Mouse (Mus musculus): ENCODE measurements at regions not wholly inside any gene's neighbourhood (a gene's known extent, or its start where the extent isn't known, plus 50 kb on each side); places are given as distances from the start of the nearest gene placed in this dataset.

DNA sequence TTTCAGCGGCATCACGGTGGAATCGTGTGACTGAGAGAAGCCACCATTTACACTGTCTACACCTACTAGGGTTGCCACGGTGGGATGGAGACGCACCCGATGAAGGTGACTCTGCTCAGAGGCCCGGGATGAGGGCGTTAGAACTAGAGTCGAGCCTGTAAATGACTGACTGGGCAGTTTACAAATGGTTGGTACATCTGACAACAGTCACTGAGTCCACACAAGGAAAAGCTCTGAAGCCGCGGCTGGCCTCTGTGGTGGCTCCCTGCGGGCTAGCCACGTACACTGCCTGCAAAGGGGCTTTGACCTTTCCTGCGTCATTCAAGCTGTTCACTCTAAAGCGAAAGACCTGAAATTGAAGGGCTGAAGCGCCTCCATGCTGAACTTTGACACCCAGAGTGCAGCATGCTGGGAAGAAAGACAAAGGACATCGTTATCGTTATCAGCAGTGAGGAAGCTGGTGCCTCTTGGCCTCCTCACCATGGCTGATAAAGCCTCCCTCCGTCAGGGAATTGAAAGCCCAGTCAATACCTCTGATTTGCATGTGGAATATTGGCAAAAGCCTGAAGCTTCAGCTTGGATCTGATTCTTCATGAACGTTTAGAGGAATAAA is 462.1 kb upstream of the Arglu1 start:
- DNase-seq (ENCODE audit: extremely low spot score) = no peak

- no peak for DNase-seq (ENCODE audit: extremely low spot score)
Observed at GRCm38 (mm10) chr8:9144362-9144761, 454.0 kb upstream of the Arglu1 start.

- DNase-seq (ENCODE audit: extremely low spot score) = peak; percentile 2
Observed at GRCm38 (mm10) chr8:9139781-9140180, 449.5 kb upstream of the Arglu1 start.

GRCm38 (mm10) chr8:9139059-9139620 is 448.8 kb upstream of the Arglu1 start:
- DNase-seq (ENCODE audit: extremely low spot score) = no peak

DNA sequence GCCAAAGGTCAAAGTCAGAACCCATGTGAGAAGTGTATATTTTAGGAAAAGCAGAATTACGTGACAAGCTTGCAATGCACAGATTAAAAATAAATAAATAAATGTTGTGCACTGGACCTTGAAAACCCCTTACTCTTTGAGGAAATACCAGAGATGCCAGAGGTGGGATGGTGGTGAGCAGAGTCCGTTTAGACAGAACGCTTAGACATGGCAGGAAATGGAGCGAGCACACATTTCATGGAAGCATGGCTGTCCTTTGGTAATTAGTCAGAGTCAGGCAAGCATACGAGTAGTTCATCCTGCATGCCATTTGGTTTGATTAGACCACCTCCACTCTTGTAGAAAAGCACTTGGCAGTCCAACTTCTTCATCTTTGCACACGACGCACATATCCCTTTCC is 443.4 kb upstream of the Arglu1 start:
- no peak for DNase-seq (ENCODE audit: extremely low spot score)

DNA sequence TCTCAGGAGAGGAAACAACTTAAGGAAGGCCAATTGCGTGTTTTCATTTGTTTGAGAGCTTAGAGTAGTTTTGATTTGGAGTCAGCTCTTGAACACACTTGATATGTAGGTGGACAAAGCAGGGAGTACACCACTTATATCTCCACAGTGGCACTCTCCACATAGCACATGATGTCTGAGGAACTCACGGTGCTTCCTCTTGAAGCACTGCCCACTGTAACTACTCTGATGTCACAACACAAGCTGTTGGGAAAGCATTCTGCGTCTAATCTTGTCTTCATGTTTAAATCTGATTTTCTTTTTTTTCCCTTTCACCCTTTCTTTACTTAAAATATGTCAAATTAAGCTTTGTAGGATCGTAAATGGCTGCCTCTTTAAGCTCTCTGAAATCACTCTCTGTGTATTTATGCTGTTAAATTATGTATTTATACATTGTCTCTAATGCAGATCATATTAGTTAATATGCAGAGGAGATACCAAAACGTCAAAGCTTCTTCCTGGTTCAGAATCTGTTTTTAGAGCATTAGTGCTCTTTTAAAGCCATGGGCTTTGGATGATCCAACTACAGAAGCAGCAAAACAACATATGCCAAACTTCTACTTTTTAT is 442.4 kb upstream of the Arglu1 start:
- no peak for DNase-seq (ENCODE audit: extremely low spot score)

DNA sequence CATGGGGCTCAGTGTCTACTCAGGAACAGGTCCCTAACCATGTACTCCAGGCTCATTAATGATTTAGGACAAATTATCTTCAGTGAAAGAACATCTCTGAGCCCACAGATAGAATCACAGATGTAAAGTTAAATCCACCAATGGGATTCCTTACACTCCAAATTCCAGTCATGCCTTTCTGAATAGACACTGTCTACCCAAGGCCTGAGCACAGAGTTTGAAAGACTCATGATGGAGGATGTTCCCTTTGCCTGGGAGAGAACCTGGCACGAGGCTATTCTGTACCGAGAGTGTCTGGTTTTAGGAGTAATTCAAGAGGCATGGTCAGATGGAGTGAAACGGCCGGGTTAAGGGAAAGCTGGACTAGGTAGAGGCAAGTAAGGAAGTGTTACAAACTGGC is 440.9 kb upstream of the Arglu1 start:
- DNase-seq (ENCODE audit: extremely low spot score) = no peak

DNA sequence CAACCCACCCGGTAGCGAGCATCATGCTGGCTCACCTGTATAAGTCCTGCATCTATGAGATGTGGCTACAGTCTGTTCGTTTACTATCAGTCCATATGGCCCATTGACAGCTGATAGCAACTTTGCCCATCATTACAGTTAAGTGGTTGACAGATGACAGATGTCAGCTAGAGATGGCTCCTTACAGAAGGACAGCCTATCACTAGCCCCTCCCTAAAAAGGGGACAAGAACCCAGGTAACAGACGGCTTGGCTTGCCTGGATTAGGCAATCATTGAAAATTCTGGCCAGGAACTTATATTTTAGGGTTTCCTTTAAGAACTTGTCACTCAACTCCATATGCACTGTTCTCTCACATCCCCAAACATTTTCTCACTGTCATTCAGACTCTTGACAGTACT is 434.2 kb upstream of the Arglu1 start:
- no peak for DNase-seq (ENCODE audit: extremely low spot score)

GRCm38 (mm10) chr8:9117809-9118737 is 427.8 kb upstream of the Arglu1 start:
- DNase-seq (ENCODE audit: extremely low spot score) = no peak

DNA sequence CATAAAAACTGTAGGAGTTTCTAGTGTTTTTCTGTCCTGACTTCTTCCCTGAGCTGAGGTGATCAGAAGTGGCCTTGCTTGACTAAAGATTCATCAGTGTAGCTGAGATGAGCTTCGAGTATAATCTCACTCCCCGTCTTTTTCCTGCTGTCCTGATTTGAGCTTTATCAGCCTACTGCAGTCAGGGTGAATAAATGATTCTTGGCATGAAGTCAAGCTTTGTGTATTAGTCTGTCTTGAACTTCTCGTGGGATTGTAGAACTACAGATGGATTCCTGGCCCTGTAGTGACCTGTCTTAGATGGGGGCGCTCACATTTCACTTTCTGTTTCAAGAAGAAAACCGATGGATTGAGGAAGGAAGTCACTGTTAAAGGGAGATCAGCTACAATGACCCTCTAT is 405.7 kb upstream of the Arglu1 start:
- DNase-seq (ENCODE audit: extremely low spot score) = no peak

- no peak for DNase-seq (ENCODE audit: extremely low spot score)
Observed at GRCm38 (mm10) chr8:9094002-9094401, 403.7 kb upstream of the Arglu1 start.

DNA sequence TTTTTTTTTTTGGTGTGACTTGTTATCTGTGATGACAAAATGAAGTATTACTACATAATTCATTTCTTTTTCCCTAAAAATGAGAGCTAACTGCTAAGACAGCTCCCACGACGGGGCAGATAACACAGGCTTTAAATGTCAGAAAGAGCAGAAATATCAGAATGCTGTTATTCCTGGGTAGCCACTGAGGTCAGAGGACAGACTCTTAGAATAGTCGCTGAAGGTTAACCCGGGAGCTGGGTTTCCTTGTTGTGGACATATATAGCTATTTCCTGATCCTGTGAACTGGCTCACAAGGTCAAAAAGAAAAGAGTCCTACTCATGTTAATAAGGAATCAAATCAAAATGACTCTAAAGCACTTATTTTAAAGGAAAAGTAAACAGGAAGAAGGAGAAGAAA is 403.0 kb upstream of the Arglu1 start:
- DNase-seq (ENCODE audit: extremely low spot score) = no peak

DNA sequence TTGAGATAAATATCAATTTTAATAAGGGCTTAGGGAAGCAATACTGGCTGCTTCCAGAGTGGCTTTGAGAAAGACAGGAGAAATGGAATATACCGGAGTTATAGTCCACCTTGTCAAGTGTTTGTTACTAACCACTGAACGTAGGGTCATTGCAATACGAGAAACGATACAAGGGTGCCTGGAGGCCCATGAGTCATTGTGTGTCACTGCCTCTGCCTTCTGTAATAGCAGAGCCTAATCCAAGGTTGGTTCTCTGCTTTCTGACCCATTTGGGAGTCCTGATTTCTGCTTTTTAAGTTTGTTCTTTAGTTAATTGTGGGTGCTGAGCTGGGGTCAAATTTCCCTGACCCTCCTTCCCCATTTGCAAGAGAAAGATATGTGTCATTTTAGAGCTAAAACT is 382.4 kb upstream of the Arglu1 start:
- no peak for DNase-seq (ENCODE audit: extremely low spot score)

DNA sequence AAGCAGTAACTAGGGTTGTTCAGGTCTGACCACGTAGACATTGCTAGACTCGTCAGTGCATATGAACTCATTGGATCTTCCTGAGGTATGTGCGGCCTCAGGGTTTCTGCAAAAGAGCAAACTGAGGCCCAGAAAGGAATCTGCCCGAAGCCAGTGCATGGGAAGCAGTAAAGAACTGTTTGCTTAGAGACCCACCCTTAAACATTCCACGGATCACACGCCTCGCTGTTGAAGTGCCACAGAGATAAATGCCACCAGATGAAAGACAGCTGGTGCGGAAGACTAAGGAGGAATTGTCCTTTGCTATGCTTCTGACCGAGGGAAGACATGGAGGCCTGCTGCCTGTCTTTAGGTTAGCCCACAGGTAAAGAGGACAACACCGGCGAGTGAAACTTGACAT is 382.0 kb upstream of the Arglu1 start:
- DNase-seq (ENCODE audit: extremely low spot score) = no peak

DNA sequence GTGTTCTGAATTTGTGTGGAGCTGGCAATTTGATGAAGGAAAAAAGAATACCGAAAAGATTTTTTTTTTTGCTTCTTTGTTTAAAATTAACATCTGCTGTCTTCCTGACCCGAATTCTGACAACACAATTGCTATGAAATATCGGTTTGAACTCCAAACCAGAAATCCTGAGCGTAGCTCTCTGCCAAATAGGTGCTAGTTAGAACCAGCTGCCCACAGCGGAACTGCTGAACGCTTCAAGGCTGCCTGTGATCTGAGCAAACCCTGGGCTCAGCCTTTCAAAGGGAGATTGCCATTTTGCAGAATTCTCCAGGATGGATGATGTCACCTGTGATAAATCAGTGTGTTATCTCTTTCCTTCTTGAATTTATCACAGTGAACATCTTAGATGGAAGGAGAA is 380.6 kb upstream of the Arglu1 start:
- DNase-seq (ENCODE audit: extremely low spot score) = no peak

- no peak for DNase-seq (ENCODE audit: extremely low spot score)
Observed at GRCm38 (mm10) chr8:9069845-9070244, 379.5 kb upstream of the Arglu1 start.

DNA sequence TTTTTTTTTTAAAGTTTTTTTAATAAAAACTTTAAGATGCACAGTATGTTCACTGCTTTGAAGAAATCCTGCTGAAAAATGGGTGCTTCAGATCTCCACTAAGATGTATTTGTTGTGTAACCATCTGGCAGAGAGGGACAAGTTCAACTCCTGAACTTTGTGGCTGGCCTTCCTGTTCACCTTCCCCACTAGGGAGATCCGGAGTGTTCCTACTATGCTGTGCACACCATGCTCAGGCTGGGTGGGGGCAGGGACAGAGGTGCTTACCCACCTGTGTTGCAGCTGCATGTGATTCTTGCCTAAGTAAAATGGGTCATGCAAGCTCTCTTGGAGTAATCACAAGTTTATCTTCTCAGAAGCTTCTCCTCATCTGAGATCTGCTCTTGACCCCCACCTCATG is 377.4 kb upstream of the Arglu1 start:
- DNase-seq (ENCODE audit: extremely low spot score) = no peak

GRCm38 (mm10) chr8:9060166-9060565 is 369.8 kb upstream of the Arglu1 start:
- DNase-seq (ENCODE audit: extremely low spot score) = no peak

GRCm38 (mm10) chr8:9055416-9055819 is 365.1 kb upstream of the Arglu1 start:
- DNase-seq (ENCODE audit: extremely low spot score) = no peak

- DNase-seq (ENCODE audit: extremely low spot score) = no peak
Observed at GRCm38 (mm10) chr8:9054801-9055200, 364.5 kb upstream of the Arglu1 start.

DNA sequence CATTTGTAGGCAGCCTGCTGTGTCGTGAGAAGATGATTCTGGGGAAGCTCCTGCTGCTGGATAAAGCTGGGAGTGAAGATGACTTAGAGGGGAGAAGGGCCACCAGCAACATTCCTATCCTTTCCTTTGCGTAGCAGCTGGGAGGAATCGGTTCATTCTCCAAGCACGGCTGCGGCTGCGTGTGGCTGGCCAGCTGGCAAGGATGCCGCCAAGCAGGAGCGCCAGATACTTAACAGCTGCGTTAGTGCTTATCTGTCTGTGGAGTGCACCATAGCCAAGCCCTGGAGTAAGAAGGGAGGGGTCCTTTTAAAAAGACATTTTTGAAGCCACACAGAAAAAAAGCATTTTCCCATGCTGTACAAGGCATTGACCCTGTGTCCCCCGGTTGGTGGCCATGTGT is 361.4 kb upstream of the Arglu1 start:
- no peak for DNase-seq (ENCODE audit: extremely low spot score)

DNA sequence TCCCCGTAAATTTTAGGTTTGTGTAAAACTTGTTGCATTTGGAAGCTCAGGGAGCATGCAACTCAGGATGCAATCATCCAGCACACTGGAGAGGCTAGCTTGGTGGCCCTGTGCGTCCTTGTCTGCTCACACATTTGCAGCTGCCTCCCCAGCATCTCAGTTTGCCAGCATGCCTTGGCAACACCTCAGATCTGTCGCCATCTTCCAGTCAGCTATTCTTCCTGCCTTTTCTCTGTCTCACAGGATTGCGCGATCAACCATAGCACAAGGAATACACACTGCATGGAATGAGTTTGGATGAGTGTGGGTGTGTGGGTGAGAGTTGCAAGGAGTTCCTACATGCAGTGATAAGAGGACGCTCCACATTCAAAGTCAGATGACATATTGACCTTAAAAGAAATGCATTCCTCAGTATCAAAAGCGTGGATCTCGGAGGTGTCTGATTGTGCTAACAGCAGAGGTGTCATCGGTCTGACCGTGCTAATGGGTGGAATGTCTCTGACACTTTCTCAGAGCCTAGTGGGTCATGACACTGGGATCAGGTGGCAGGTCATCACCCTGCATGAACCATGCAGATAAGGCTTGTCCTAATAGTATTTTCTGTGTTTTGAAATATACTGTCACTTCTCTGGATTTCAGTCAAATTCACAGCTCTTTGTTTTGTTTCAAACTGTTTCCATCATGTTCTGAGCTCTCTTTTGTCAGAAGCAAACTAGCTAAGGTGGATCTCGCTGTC is 360.6 kb upstream of the Arglu1 start:
- DNase-seq (ENCODE audit: extremely low spot score) = no peak
